Mouse (Mus musculus) ES-Bruce4 (cell line): Measurements from ENCODE around the gene Palm2. TPM values are rescaled to one million over a fixed set of nuclear protein-coding genes. Genes with fewer than 3 reads are reported as not detected.

Source experiments
- H3K27ac ChIP-seq: 2 replicates; pipeline ENCODE4 v1.5.1; 2012; ENCODE audit warnings: low read length, inconsistent platforms; ENCODE audit not compliant: insufficient read depth
- H3K27me3 ChIP-seq: 2 replicates; pipeline ENCODE4 v1.6.1; 2012; ENCODE audit warnings: mild to moderate bottlenecking, low read length, inconsistent platforms; ENCODE audit not compliant: control insufficient read depth, poor library complexity, insufficient read depth, severe bottlenecking
- H3K36me3 ChIP-seq: 2 replicates; pipeline ENCODE4 v1.6.1; 2012; ENCODE audit warnings: inconsistent platforms, mild to moderate bottlenecking, low read length, moderate library complexity; ENCODE audit not compliant: control insufficient read depth, poor library complexity, insufficient read depth, severe bottlenecking
- H3K4me1 ChIP-seq: one replicate; pipeline ENCODE4 v1.8.1; 2011; ENCODE audit warnings: low read length; ENCODE audit not compliant: control insufficient read depth, insufficient read depth
- H3K4me3 ChIP-seq: 2 replicates; pipeline ENCODE4 v1.5.1; 2011; ENCODE audit warnings: low read depth, mild to moderate bottlenecking, low read length
- H3K9ac ChIP-seq: 2 replicates; pipeline ENCODE4 v1.6.1; 2012; ENCODE audit warnings: low read depth, mild to moderate bottlenecking, inconsistent platforms; ENCODE audit not compliant: poor library complexity, severe bottlenecking
- H3K9me3 ChIP-seq: replicated peaks from 2 replicates; pipeline ENCODE4 v1.6.1; 2012; ENCODE audit warnings: mild to moderate bottlenecking, low read length, inconsistent platforms; ENCODE audit not compliant: control insufficient read depth, poor library complexity, insufficient read depth, severe bottlenecking
- CTCF ChIP-seq: IDR thresholded peaks from one replicate; pipeline ENCODE4 v1.8.1; 2011; ENCODE audit warnings: low read depth, low read length
- EP300 ChIP-seq: IDR thresholded peaks from 2 replicates; pipeline ENCODE4 v1.6.1; 2011; ENCODE audit warnings: low read depth, low read length; ENCODE audit not compliant: insufficient read depth
- POLR2A ChIP-seq: IDR thresholded peaks from one replicate; pipeline ENCODE4 v1.8.1; 2011; ENCODE audit warnings: low read length; ENCODE audit not compliant: insufficient read depth
- polyA plus RNA-seq: library from polyadenylated mRNA; stranded (reverse); fragments of >200 nt; gene quantifications from 2 replicates; pipeline ENCODE4 v1.2.4, GENCODE M21; 2011; ENCODE audit warnings: low read depth; ENCODE audit not compliant: missing spikeins, insufficient read depth, insufficient read length

Palm2 gene
- polyA plus RNA-seq, 1 experiment: 3.4 TPM

GRCm38 (mm10) chr4:57560010-57560409 is 126.0 kb downstream of the Palm2 start:
- Histone ChIP-seq H3K9me3 (no peaks in the 10 kb centered on the region), H3K27ac (no peak overlapping the region), H3K9ac (no peak overlapping the region), H3K4me1 (no peaks in the 10 kb centered on the region), H3K27me3 (peaks cover 1% of the 10 kb centered on the region; the same call in 1 of the 2 replicates), H3K4me3 (no peak overlapping the region), H3K36me3 (no peaks in the 10 kb centered on the region)
- TF ChIP-seq EP300 (no peak), CTCF (no peak), POLR2A (no peak)

GRCm38 (mm10) chr4:57561055-57561454 is 127.0 kb downstream of the Palm2 start:
- Histone ChIP-seq H3K4me1 (no peaks in the 10 kb centered on the region), H3K27ac (no peak overlapping the region), H3K4me3 (no peak overlapping the region), H3K27me3 (peaks cover 1% of the 10 kb centered on the region; the same call in 1 of the 2 replicates), H3K36me3 (no peaks in the 10 kb centered on the region), H3K9me3 (no peaks in the 10 kb centered on the region), H3K9ac (no peak overlapping the region)
- TF ChIP-seq POLR2A: no peak
- TF ChIP-seq EP300: no peak
- TF ChIP-seq CTCF: no peak

GRCm38 (mm10) chr4:57565283-57565682 is 131.2 kb downstream of the Palm2 start:
- H3K4me3 ChIP-seq: no peak overlapping the region
- H3K36me3 ChIP-seq: no peaks in the 10 kb centered on the region
- peaks cover 5% of the 10 kb centered on the region for H3K27me3 ChIP-seq
- H3K27ac ChIP-seq: no peak overlapping the region
- H3K9ac ChIP-seq: no peak overlapping the region
- no peaks in the 10 kb centered on the region for H3K4me1 ChIP-seq
- TF ChIP-seq EP300: no peak
- TF ChIP-seq POLR2A: no peak
- no peak for TF ChIP-seq CTCF
- H3K9me3 ChIP-seq: no peaks in the 10 kb centered on the region

GRCm38 (mm10) chr4:57565811-57566210 is 131.8 kb downstream of the Palm2 start:
- no peak overlapping the region for H3K9ac ChIP-seq
- H3K9me3 ChIP-seq: no peaks in the 10 kb centered on the region
- no peak overlapping the region for H3K27ac ChIP-seq
- no peak overlapping the region for H3K4me3 ChIP-seq
- H3K36me3 ChIP-seq: no peaks in the 10 kb centered on the region
- TF ChIP-seq CTCF (peak; percentile 37), POLR2A (no peak), EP300 (no peak)
- H3K27me3 ChIP-seq: peaks cover 5% of the 10 kb centered on the region
- H3K4me1 ChIP-seq: no peaks in the 10 kb centered on the region

- no peaks in the 10 kb centered on the region for H3K4me1 ChIP-seq
- TF ChIP-seq POLR2A (no peak), EP300 (no peak), CTCF (no peak)
- H3K27me3 ChIP-seq: peaks cover 5% of the 10 kb centered on the region
- no peaks in the 10 kb centered on the region for H3K36me3 ChIP-seq
- peak within 1 kb of the TSS; percentile 50 for H3K4me3 ChIP-seq
- H3K9ac ChIP-seq: peak within 1 kb of the TSS; percentile 79
- H3K27ac ChIP-seq: no peak within 1 kb of the TSS
- no peaks in the 10 kb centered on the region for H3K9me3 ChIP-seq
Measured at GRCm38 (mm10) chr4:57567666-57568206, 133.7 kb downstream of the Palm2 start, which contains the start of gene Pakap. TSS of gene Pakap (plus strand) at chr4:57568179.

GRCm38 (mm10) chr4:57568268-57569068 is 134.4 kb downstream of the Palm2 start:
- no peaks in the 10 kb centered on the region for H3K4me1 ChIP-seq
- H3K27ac ChIP-seq: no peak overlapping the region
- TF ChIP-seq EP300 (no peak), CTCF (no peak), POLR2A (no peak)
- peak overlapping the region; percentile 20 for H3K4me3 ChIP-seq
- H3K9me3 ChIP-seq: no peaks in the 10 kb centered on the region
- H3K36me3 ChIP-seq: no peaks in the 10 kb centered on the region
- H3K27me3 ChIP-seq: peaks cover 5% of the 10 kb centered on the region
- H3K9ac ChIP-seq: peak overlapping the region; percentile 79
